ENCODE assay signal across 8 mouse cellular contexts in the genomic region with DNA sequence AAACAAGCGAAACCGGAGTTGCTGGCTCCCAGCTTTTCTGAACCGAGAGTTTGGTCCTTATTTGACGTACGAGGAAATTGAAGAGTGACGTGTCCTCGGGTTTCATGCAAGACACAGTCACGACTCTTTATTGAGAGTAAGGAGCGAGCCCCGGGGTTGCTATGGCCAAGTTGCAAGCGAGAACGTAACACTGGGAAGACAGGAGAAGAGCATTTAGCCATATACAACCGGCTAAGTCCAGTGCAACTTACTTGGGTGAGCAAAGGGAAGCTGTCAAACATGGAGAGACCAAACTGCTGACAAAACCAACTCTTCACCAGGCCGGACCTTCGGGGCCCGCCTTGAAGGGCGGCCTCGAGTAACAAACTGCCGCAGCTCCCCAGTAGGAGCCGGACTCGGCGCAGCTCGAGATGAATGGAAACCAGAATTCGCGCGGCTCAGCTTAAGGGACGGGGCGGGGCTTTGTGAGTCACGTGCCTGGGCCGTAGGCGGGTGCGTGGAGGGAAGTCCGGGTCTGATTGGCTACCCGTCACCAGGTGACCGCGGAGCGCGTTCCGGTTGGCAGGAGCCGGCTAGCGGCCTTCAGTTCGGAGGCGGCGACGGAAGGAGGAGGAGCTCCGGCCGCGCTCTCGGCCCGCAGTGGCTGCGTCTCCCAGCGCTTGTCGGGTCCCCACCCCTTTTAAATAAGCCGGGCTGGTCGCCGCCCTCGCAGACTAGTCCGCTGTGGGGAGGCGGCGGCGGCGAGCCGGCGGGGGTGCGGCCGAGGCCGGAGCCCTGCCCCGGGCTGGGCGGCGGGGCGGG. TPM values are rescaled to one million over a fixed set of nuclear protein-coding genes. Genes with fewer than 3 reads are reported as not detected.
A peak's percentile ranks its signal among the peaks of the same experiment; 100 is the strongest.
DNase-seq lines count a peak whose midpoint lies in the region; ATAC-seq lines count a peak whose summit lies in the region.

A gene (plus strand): TSS at position 243 of the 801 bp plus-strand sequence.

- H3K27ac ChIP-seq in hindbrain, embryonic 15.5 days (replicated peaks): peak within 1 kb of the TSS; percentile 79

- no peaks in the 10 kb centered on the region for H3K9me3 ChIP-seq in hindbrain, embryonic 15.5 days

- H3K27me3 ChIP-seq in hindbrain, embryonic 15.5 days: no peaks in the 10 kb centered on the region

- H3K4me3 ChIP-seq in hindbrain, embryonic 15.5 days: peak within 1 kb of the TSS; percentile 97

- H3K4me2 ChIP-seq in hindbrain, embryonic 15.5 days: peak within 1 kb of the TSS; percentile 92

- H3K36me3 ChIP-seq in hindbrain, embryonic 15.5 days: no peaks in the 10 kb centered on the region

- peak; percentile 100 for ATAC-seq in hindbrain, embryonic 15.5 days (ENCODE audit: low FRiP score, low read depth)

- H3K4me1 ChIP-seq in hindbrain, embryonic 15.5 days (replicated peaks): peaks cover 34% of the 10 kb centered on the region

- peak; percentile 99 for DNase-seq in T-cell, adult 2 months (ENCODE audit: low spot score)
- peak; percentile 98 for DNase-seq in cerebellum, postnatal 36 days
- DNase-seq in frontal cortex, postnatal 36 days (ENCODE audit: low spot score in 2 of 2): peak; percentile 99
- peak; percentile 98 for DNase-seq in left cerebral cortex, adult 11 months (ENCODE audit: low spot score)
- DNase-seq in lung, postnatal 4 days: peak; percentile 99 to 100
- DNase-seq in retina, postnatal 7 days (ENCODE audit: low read depth, low spot score): peak; percentile 95
- DNase-seq in urinary bladder, adult 2 months (ENCODE audit: low spot score): peak; percentile 97

- WGBS in hindbrain, embryonic 15.5 days: under 1% methylated on average over 67 of the region's 71 CpGs

- peak within 1 kb of the TSS; percentile 83 for H3K9ac ChIP-seq in hindbrain, embryonic 15.5 days

RNA-seq across cellular contexts. Expression of the gene that starts here (rescaled TPM):
- polyA plus RNA-seq in hindbrain, embryonic 15.5 days (2015; fragmentation: Nextera tagmentation; extraction: Ambion mirVana): 4.2 and 5.2 TPM in 2 replicates
- polyA plus RNA-seq in urinary bladder, adult 2 months (2012; rRNA removed): 21.2 and 25.8 TPM in 2 replicates

Comparison
In these comparisons a context has a peak if more than half of its experiments do, and no peak if none do; other contexts are left out.
1. Peak in every context shown above with its lines: DNase-seq, ATAC-seq, H3K4me3 ChIP-seq and H3K27ac ChIP-seq.